Mouse (Mus musculus) large intestine, adult 2 months (tissue): ENCODE results near the gene Mettl7a1. TPM values are rescaled to one million over a fixed set of nuclear protein-coding genes. Genes with fewer than 3 reads are reported as not detected.
"Not testable (repeated sequence)": the region's sequence is repeated elsewhere in the genome, so short reads cannot be mapped to it uniquely, and the experiment has no call there.

Experiments used
- DNase-seq: peaks from one replicate; pipeline ENCODE4 v3.0.0-alpha.2; 2012; ENCODE audit warnings: low read depth, low spot score
- WGBS: fragments of 180-500 bp; shearing (Covaris S2); methylation state at CpG from one replicate; pipeline ENCODE4 v1.1.7; 2018; 5-methylcytosine and 5-hydroxymethylcytosine counted together
- polyA plus RNA-seq: library from polyadenylated mRNA; depleted of rRNA; stranded (reverse); fragments of >200 nt; gene quantifications from 2 replicates; pipeline ENCODE4 v1.2.3, GENCODE M21; 2012

Mettl7a1 gene
- polyA plus RNA-seq, 1 experiment, result 22.8 TPM

- 55% methylated on average over 3 of the region's 10 CpGs for WGBS
- DNase-seq, result not testable (repeated sequence)
Observed at GRCm38 (mm10) chr15:100332077-100332961, 28.4 kb downstream of the Mettl7a1 start.

GRCm38 (mm10) chr15:100334629-100335028, 30.7 kb downstream of the Mettl7a1 start, which contains the start of gene Mettl7a3:
Mettl7a3 (plus strand) TSS chr15:100334929.
- 53% methylated on average over 10 of the region's 10 CpGs for WGBS
- DNase-seq, result no peak

- DNase-seq, result not testable (repeated sequence)
Observed at GRCm38 (mm10) chr15:100337328-100337727, 33.4 kb downstream of the Mettl7a1 start.

GRCm38 (mm10) chr15:100337847-100338246, 33.9 kb downstream of the Mettl7a1 start:
- not testable (repeated sequence) for DNase-seq
- WGBS, result 3% methylated on average over 10 of the region's 10 CpGs

- not testable (repeated sequence) for DNase-seq
- 37% methylated on average over 5 of the region's 5 CpGs for WGBS
Observed at GRCm38 (mm10) chr15:100341314-100341980, 37.5 kb downstream of the Mettl7a1 start.

- no peak for DNase-seq
Observed at GRCm38 (mm10) chr15:100345484-100345883, 41.5 kb downstream of the Mettl7a1 start.

- no peak for DNase-seq
- WGBS, result 51% methylated on average over 14 of the region's 14 CpGs
Observed at GRCm38 (mm10) chr15:100346761-100347160, 42.8 kb downstream of the Mettl7a1 start.

GRCm38 (mm10) chr15:100349496-100349895, 45.6 kb downstream of the Mettl7a1 start:
- no peak for DNase-seq
- 27% methylated on average over 2 of the region's 2 CpGs for WGBS

- 54% methylated on average over 6 of the region's 6 CpGs for WGBS
- DNase-seq, result no peak
Observed at GRCm38 (mm10) chr15:100351501-100352060, 47.6 kb downstream of the Mettl7a1 start.

- WGBS, result 49% methylated on average over 10 of the region's 10 CpGs
- no peak for DNase-seq
Observed at GRCm38 (mm10) chr15:100352711-100353250, 48.8 kb downstream of the Mettl7a1 start, which contains the start of the genes Methig1 and Mettl7a2. Methig1 (plus strand) TSS chr15:100353149. Mettl7a2 (plus strand) TSS chr15:100353200.

GRCm38 (mm10) chr15:100353399-100353798, 49.5 kb downstream of the Mettl7a1 start:
- WGBS, result 94% methylated on average over 22 of the region's 22 CpGs

GRCm38 (mm10) chr15:100355876-100356275, 51.9 kb downstream of the Mettl7a1 start:
- no peak for DNase-seq

More at GRCm38 (mm10) chr15:100353399-100353798, 49.5 kb downstream of the Mettl7a1 start:
- not testable (repeated sequence) for DNase-seq

GRCm38 (mm10) chr15:100364242-100364641, 60.3 kb downstream of the Mettl7a1 start, which contains the start of gene Higd1c:
Higd1c (plus strand) TSS chr15:100364542.
- WGBS, result 85% methylated on average over 7 of the region's 7 CpGs

More at GRCm38 (mm10) chr15:100355876-100356275, 51.9 kb downstream of the Mettl7a1 start:
- WGBS, result 27% methylated on average over 5 of the region's 5 CpGs

GRCm38 (mm10) chr15:100365967-100366366, 62.0 kb downstream of the Mettl7a1 start:
- WGBS, result 60% methylated on average over 9 of the region's 9 CpGs

More at GRCm38 (mm10) chr15:100364242-100364641, 60.3 kb downstream of the Mettl7a1 start, which contains the start of gene Higd1c:
- DNase-seq, result no peak

GRCm38 (mm10) chr15:100367119-100367518, 63.2 kb downstream of the Mettl7a1 start:
- 42% methylated on average over 7 of the region's 7 CpGs for WGBS
- DNase-seq, result no peak

More at GRCm38 (mm10) chr15:100365967-100366366, 62.0 kb downstream of the Mettl7a1 start:
- DNase-seq, result not testable (repeated sequence)

GRCm38 (mm10) chr15:100375066-100375465, 71.1 kb downstream of the Mettl7a1 start:
- no peak for DNase-seq
- WGBS, result 44% methylated on average over 5 of the region's 5 CpGs

GRCm38 (mm10) chr15:100377847-100378505, 74.0 kb downstream of the Mettl7a1 start:
- WGBS, result 33% methylated on average over 4 of the region's 9 CpGs
- not testable (repeated sequence) for DNase-seq
